Mouse (Mus musculus) lung, embryonic 14.5 days (tissue): ENCODE measurements around the gene Prkn. TPM values are rescaled to one million over a fixed set of nuclear protein-coding genes. Genes with fewer than 3 reads are reported as not detected.

ENCODE experiments used
- ATAC-seq: fragments of 200-750 bp; cut with Nextera tagmentation; 2 replicates; pipeline ENCODE4 v1.8.0; 2017; ENCODE audit warnings: mild to moderate bottlenecking, moderate TSS enrichment, moderate library complexity; ENCODE audit not compliant: insufficient read depth
- DNase-seq: peaks from one replicate; pipeline ENCODE4 v3.0.0-alpha.2; 2015
- H3K27ac ChIP-seq: fragments of 300-500 bp; sonication (generic); 2 replicates; pipeline ENCODE4 v1.5.1; 2014; ENCODE audit warnings: low read depth, mild to moderate bottlenecking, moderate library complexity
- H3K27me3 ChIP-seq: fragments of 300-500 bp; sonication (generic); 2 replicates; pipeline ENCODE4 v1.6.1; 2014; ENCODE audit warnings: low read length, control low read depth; ENCODE audit not compliant: insufficient read depth
- H3K36me3 ChIP-seq: fragments of 300-500 bp; sonication (generic); 2 replicates; pipeline ENCODE4 v1.6.1; 2014; ENCODE audit warnings: control low read depth; ENCODE audit not compliant: insufficient read depth
- H3K4me1 ChIP-seq: fragments of 300-500 bp; sonication (generic); 2 replicates; pipeline ENCODE4 v1.6.1; 2014; ENCODE audit warnings: antibody characterized with exemption, control low read depth; ENCODE audit not compliant: insufficient read depth
- H3K4me2 ChIP-seq: fragments of 300-500 bp; sonication (generic); 2 replicates; pipeline ENCODE4 v1.6.1; 2014; ENCODE audit warnings: mild to moderate bottlenecking
- H3K4me3 ChIP-seq: fragments of 300-500 bp; sonication (generic); 2 replicates; pipeline ENCODE4 v1.5.1; 2014; ENCODE audit warnings: low read depth, low read length
- H3K9ac ChIP-seq: fragments of 300-500 bp; sonication (generic); 2 replicates; pipeline ENCODE4 v1.6.1; 2014
- H3K9me3 ChIP-seq: fragments of 300-500 bp; sonication (generic); 2 replicates; pipeline ENCODE4 v1.6.1; 2016; ENCODE audit warnings: low read depth, low read length, control low read depth
- CTCF ChIP-seq: IDR thresholded peaks from 2 replicates; pipeline ENCODE4 v1.5.1; 2016; ENCODE audit warnings: antibody characterized with exemption, low read depth
- WGBS: fragments of 180-500 bp; shearing (Covaris S2); extraction: QIAGEN DNeasy Blood & Tissue Kit; methylation state at CpG from one replicate; pipeline ENCODE4 v1.1.7; 2014; 5-methylcytosine and 5-hydroxymethylcytosine counted together
- polyA plus RNA-seq: library from polyadenylated mRNA; unstranded; fragments of >200 nt; fragmentation: Nextera tagmentation; extraction: Ambion mirVana; gene quantifications from 2 replicates; pipeline ENCODE4 v1.2.1, GENCODE M21; 2014

Gene Prkn
- polyA plus RNA-seq, 1 experiment from 2014 or later: 1.0 TPM

DNA sequence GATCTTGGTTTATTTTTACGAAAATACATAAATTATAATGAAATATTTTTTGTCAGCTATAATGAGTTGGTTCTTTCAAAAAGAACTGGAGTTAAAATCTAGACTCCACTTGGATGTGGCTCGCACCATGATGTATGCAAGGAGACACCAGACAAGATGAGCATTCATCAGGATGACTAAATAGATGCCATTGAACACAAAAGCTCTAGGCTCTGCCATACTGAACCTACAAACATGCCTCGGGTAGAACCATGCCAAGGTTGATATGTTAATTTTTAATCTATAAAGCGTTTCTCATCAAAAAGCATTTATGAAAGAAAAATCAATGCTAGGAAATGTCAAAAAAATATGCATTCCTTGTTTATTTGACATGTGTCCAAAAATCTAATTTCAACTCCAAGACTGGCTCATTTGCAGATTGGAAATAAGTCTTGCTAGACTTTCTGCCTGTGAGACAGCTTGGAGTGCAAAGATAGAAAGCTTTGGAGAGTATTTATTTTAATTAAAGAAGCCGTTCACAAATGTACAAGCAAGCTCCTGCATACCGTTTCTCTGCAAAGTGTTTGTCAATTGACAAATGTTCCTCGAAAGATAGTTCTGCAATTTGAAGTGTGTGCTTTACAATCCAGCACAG lies 1018.7 kb downstream of the Prkn start:
- ATAC-seq (no peak), DNase-seq (no peak)
- Histone ChIP-seq H3K36me3 (no peaks in the 10 kb centered on the region), H3K9ac (no peak overlapping the region), H3K4me3 (no peak overlapping the region), H3K9me3 (no peaks in the 10 kb centered on the region), H3K4me2 (no peak overlapping the region), H3K27ac (no peak overlapping the region), H3K4me1 (no peaks in the 10 kb centered on the region), H3K27me3 (no peaks in the 10 kb centered on the region)
- no peak for TF ChIP-seq CTCF
- WGBS: 61% methylated on average over 7 of the region's 7 CpGs

DNA sequence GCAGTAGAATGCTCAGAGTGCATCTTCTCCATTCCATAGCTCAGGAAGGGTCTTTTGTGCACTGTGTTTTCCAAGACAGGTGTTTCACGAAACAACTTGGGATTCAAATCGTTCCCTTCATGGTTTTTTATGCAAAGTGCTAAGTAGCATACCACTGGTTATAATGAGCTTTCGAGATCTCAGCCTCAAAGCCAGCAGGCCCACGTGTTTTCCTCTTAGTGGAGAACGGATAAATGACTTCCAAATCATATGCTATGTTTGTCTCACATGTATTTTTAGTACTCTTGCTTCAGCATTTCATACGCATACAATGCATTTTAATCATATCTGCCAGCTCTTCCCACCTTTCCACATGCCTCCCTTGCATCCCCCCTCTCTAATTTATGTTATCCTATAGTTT lies 1021.0 kb downstream of the Prkn start:
- H3K27ac ChIP-seq: no peak overlapping the region
- no peaks in the 10 kb centered on the region for H3K27me3 ChIP-seq
- DNase-seq (no peak), ATAC-seq (no peak)
- no peaks in the 10 kb centered on the region for H3K9me3 ChIP-seq
- no peaks in the 10 kb centered on the region for H3K36me3 ChIP-seq
- H3K9ac ChIP-seq: no peak overlapping the region
- no peak overlapping the region for H3K4me3 ChIP-seq
- 86% methylated on average over 6 of the region's 6 CpGs for WGBS
- no peaks in the 10 kb centered on the region for H3K4me1 ChIP-seq
- H3K4me2 ChIP-seq: no peak overlapping the region
- no peak for TF ChIP-seq CTCF

DNA sequence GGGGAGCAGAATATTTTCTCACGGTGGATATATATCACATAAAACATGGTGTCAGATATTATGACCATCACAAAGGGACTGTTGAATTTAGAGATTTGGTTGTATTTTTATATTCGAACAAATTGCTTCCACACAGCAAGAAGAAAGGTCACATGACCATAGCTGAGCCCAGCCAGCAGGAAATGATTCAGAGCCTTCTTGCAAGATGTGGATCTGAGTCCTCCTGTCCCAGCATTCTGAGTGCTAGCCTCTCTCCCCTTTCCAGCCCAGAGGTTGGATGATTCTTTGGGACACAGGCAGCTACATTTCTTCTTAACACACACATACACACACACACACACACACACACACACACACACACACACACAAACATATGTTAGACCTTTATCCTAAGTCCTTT lies 1022.2 kb downstream of the Prkn start:
- Histone ChIP-seq H3K9ac (no peak overlapping the region), H3K27me3 (no peaks in the 10 kb centered on the region), H3K4me1 (no peaks in the 10 kb centered on the region), H3K27ac (no peak overlapping the region), H3K4me3 (no peak overlapping the region), H3K4me2 (no peak overlapping the region), H3K9me3 (no peaks in the 10 kb centered on the region), H3K36me3 (no peaks in the 10 kb centered on the region)
- ATAC-seq: no peak
- WGBS: 79% methylated on average over 2 of the region's 2 CpGs
- no peak for TF ChIP-seq CTCF
- no peak for DNase-seq

DNA sequence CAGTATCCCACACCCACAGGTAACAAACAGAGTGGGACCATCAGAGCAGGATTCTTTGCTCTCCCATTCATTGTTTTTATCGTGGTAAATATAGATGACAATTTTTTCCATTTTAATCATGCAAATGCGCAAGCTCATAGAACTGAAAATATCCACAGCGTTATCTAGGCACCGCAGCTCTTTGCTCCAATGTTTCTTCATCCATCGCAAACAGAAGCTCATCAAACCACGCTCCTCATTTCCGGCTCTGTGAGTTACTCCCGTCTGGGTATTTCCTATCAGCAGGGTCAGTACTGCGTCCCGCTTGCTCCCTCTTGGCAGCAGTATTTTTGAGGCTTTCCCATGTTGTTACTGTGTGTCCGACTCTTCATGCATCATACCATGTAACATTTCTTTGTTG lies 1022.8 kb downstream of the Prkn start:
- TF ChIP-seq CTCF: no peak
- H3K4me1 ChIP-seq: no peaks in the 10 kb centered on the region
- H3K36me3 ChIP-seq: no peaks in the 10 kb centered on the region
- DNase-seq (no peak), ATAC-seq (no peak)
- H3K4me2 ChIP-seq: no peak overlapping the region
- no peak overlapping the region for H3K9ac ChIP-seq
- no peak overlapping the region for H3K4me3 ChIP-seq
- no peaks in the 10 kb centered on the region for H3K27me3 ChIP-seq
- H3K27ac ChIP-seq: no peak overlapping the region
- H3K9me3 ChIP-seq: no peaks in the 10 kb centered on the region
- 83% methylated on average over 11 of the region's 11 CpGs for WGBS

DNA sequence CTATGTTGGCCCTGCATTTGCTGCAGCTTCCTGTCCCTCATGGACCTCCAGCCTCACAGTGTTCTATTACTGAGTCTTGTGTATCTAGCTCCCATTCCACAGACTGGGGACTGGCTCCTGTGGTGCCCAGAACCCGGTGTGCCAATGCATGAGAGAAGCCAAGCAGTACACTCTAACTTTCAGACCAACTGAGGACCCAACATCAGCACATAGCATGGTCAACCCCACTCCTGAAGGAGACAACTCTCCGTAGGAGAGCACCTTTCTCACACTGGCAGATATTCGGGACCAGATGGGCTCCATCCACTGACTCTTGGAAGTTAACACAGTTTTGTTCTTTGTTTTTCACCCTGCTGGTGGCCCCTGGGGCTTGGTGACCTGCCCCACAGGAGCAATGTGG lies 1026.0 kb downstream of the Prkn start:
- H3K4me1 ChIP-seq: no peaks in the 10 kb centered on the region
- no peaks in the 10 kb centered on the region for H3K27me3 ChIP-seq
- no peak overlapping the region for H3K9ac ChIP-seq
- no peak overlapping the region for H3K27ac ChIP-seq
- no peak for TF ChIP-seq CTCF
- ATAC-seq: no peak
- H3K4me2 ChIP-seq: no peak overlapping the region
- no peak overlapping the region for H3K4me3 ChIP-seq
- WGBS: 73% methylated on average over 3 of the region's 3 CpGs
- no peaks in the 10 kb centered on the region for H3K36me3 ChIP-seq
- H3K9me3 ChIP-seq: no peaks in the 10 kb centered on the region
- DNase-seq: no peak

DNA sequence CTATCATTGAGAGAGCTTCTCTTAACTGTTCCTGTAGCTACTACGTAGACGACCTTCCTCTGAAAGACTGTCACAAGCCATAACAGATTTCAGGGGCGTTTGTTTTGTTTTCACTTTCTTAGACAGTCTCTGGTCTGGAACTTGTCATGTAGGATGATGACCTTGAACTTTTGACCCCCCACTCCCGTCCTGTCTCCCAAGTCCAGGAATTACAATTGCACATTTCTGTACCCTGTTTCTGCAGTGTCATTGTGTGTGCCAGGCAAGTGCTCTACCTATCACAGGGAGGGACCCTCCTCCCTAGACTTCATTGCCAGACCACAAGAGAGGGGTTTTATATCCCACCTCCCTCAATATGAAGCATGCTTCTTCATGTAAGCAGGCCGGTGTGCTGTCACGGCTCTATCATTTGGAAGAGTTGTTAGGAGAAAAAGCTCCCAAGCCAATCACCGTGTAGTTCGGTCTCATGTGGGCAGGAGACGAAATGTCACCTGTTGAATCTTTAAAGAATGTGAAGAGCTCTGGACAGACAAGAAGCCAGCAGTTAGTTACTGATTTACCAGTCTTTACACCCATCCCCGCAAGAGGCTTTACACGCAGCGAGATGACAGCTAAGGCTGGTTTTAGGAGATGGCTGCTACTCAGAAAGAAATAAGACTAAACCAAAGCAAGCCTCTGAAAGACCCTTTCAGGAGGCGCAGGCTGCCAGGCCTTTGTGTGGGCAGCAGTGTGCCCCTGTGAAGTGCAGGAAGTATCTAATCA lies 1027.3 kb downstream of the Prkn start:
- no peak overlapping the region for H3K27ac ChIP-seq
- no peak for DNase-seq

DNA sequence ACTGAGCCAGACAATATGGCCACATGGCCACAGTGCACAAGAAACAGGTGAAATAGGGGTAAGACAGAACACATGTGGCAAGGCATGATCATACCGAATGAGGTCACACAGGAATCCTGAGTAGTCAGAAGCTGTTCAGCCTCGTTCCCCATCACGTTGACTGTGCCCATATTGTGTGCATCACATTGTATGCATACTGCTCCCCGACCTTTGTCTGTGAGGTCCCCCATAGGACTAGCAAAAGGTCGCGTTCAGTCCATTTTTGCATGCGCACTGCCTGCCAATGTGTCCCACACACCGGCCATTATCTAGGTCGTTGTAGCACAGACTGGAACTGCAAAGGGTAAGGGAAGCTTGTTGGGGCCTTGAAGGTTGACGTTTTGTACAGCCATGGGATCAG lies 1030.4 kb downstream of the Prkn start:
- no peak overlapping the region for H3K4me2 ChIP-seq
- H3K27me3 ChIP-seq: no peaks in the 10 kb centered on the region
- H3K9me3 ChIP-seq: no peaks in the 10 kb centered on the region
- H3K36me3 ChIP-seq: no peaks in the 10 kb centered on the region
- no peak overlapping the region for H3K27ac ChIP-seq
- H3K9ac ChIP-seq: no peak overlapping the region
- DNase-seq: no peak
- no peak for TF ChIP-seq CTCF
- H3K4me3 ChIP-seq: no peak overlapping the region
- 83% methylated on average over 10 of the region's 10 CpGs for WGBS
- H3K4me1 ChIP-seq: no peaks in the 10 kb centered on the region
- no peak for ATAC-seq

More for the DNA sequence above, 1027.3 kb downstream of the Prkn start:
- no peak overlapping the region for H3K4me2 ChIP-seq
- no peak overlapping the region for H3K9ac ChIP-seq
- no peaks in the 10 kb centered on the region for H3K36me3 ChIP-seq
- 52% methylated on average over 13 of the region's 13 CpGs for WGBS
- H3K9me3 ChIP-seq: no peaks in the 10 kb centered on the region
- ATAC-seq: no peak
- H3K27me3 ChIP-seq: no peaks in the 10 kb centered on the region
- TF ChIP-seq CTCF: no peak
- H3K4me1 ChIP-seq: no peaks in the 10 kb centered on the region
- H3K4me3 ChIP-seq: no peak overlapping the region
